Mouse (Mus musculus): Measurements from ENCODE around the gene Dnm1l.

GRCm38 (mm10) chr16:16273752-16274151, 85.0 kb downstream of the Dnm1l start:
- TF ChIP-seq ZNF384 (IDR thresholded peaks at IDR 0.05; ENCODE audit: low read depth, low read length) (no peak), HCFC1 (IDR thresholded peaks at IDR 0.05; ENCODE audit: borderline replicate concordance, insufficient read depth, low read length) (no peak), ZC3H11A (IDR thresholded peaks at IDR 0.05; ENCODE audit: borderline replicate concordance, low read depth, low read length) (no peak), MAFK (IDR thresholded peaks at IDR 0.05; ENCODE audit: insufficient read depth, low read depth, low read length) (no peak)
